Comparison of ENCODE assay signal across 7 mouse cellular contexts in the genomic region with DNA sequence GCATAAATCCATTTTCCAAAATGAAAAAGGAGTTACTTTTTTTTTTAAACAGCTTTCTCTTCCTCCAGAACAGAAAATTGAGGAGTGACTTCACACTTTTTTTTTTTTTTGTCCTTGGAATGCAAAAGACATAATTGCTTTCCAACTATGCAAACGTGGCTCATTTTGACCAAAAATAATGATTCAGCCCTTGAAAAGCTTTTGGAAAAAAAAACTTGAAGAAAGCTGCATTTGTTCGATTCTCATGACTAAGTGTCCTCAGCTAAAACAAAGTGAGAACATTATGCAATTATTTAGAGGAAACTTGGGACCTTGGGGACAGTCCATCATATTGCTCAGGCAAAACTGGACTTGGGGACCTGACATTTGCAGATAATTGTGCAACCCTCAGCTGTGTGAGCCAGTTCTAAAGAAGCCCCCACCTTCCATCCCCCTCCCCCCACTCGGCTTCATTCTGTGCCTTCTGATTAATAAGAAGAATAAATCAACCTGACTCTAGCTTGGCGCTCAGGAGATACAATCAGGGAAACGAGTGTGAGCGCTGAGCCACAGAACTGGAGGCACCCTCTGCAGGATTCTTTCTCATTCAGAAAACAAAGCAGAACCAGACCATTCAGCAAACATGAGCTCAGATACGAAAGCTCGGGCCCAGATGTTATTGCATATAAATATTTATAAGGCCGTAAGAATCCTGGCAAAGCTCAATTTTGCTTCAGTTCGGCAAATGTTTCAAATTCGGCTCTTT.
DNase-seq lines count a peak whose midpoint lies in the region; ATAC-seq lines count a peak whose summit lies in the region.

No protein-coding gene starts in this region.

- 29% methylated on average over 11 of the region's 11 CpGs for WGBS in hindbrain, embryonic 16.5 days
- WGBS in neural tube, embryonic 15.5 days: 17% methylated on average over 11 of the region's 11 CpGs

- no peak overlapping the region for H3K4me2 ChIP-seq in hindbrain, embryonic 16.5 days (ENCODE audit: low read length)
- H3K4me2 ChIP-seq in neural tube, embryonic 15.5 days: peak overlapping the region; percentile 17; the same call in 1 of the 2 replicates

- peak overlapping the region; percentile 49 for H3K27ac ChIP-seq in hindbrain, embryonic 16.5 days (ENCODE audit: low read depth, low read length)
- peak overlapping the region; percentile 74 for H3K27ac ChIP-seq in neural tube, embryonic 15.5 days (replicated peaks)

- no peaks in the 10 kb centered on the region for H3K36me3 ChIP-seq in hindbrain, embryonic 16.5 days (ENCODE audit: control insufficient read depth, insufficient read depth, low read length)
- H3K36me3 ChIP-seq in neural tube, embryonic 15.5 days: no peaks in the 10 kb centered on the region

- no peaks in the 10 kb centered on the region for H3K27me3 ChIP-seq in hindbrain, embryonic 16.5 days (replicated peaks; ENCODE audit: control insufficient read depth, insufficient read depth, low read length)
- H3K27me3 ChIP-seq in neural tube, embryonic 15.5 days (replicated peaks): no peaks in the 10 kb centered on the region

- peaks cover 8% of the 10 kb centered on the region; the same call in 1 of the 2 replicates for H3K4me1 ChIP-seq in hindbrain, embryonic 16.5 days (ENCODE audit: control insufficient read depth, insufficient read depth, low read depth, low read length)
- H3K4me1 ChIP-seq in neural tube, embryonic 15.5 days: peaks cover 15% of the 10 kb centered on the region

- H3K9me3 ChIP-seq in hindbrain, embryonic 16.5 days (ENCODE audit: control insufficient read depth, low read length): no peaks in the 10 kb centered on the region
- H3K9me3 ChIP-seq in neural tube, embryonic 15.5 days (replicated peaks): no peaks in the 10 kb centered on the region

- DNase-seq in lung, postnatal 36 days: peak; percentile 20
- DNase-seq in lung, postnatal 4 days: no peak
- DNase-seq in fibroblast of lung, adult 2 months (ENCODE audit: low read depth): peak; percentile 54
- no peak for DNase-seq in cerebellum, postnatal 36 days
- DNase-seq in cerebellum, adult 9-10 months: no peak

- H3K4me3 ChIP-seq in hindbrain, embryonic 16.5 days (ENCODE audit: low read length): no peak overlapping the region
- no peak overlapping the region for H3K4me3 ChIP-seq in neural tube, embryonic 15.5 days (replicated peaks)

- H3K9ac ChIP-seq in hindbrain, embryonic 16.5 days (ENCODE audit: low read depth, low read length): no peak overlapping the region
- H3K9ac ChIP-seq in neural tube, embryonic 15.5 days (replicated peaks): no peak overlapping the region

- ATAC-seq in hindbrain, embryonic 16.5 days: peak; percentile 80
- ATAC-seq in neural tube, embryonic 15.5 days (ENCODE audit: low FRiP score): peak; percentile 89

Comparison
In these comparisons a context has a peak if more than half of its experiments do, and no peak if none do; other contexts are left out.
1. DNase-seq: peak in lung, postnatal 36 days (single experiment) and fibroblast of lung, adult 2 months (single experiment); none in lung, postnatal 4 days (0 of 2), cerebellum, postnatal 36 days (0 of 2) and cerebellum, adult 9-10 months (single experiment).